Mouse (Mus musculus) heart, embryonic 13.5 days (tissue): ENCODE data around the gene Slc4a8. TPM values are rescaled to one million over a fixed set of nuclear protein-coding genes. Genes with fewer than 3 reads are reported as not detected.

ENCODE experiments used
- ATAC-seq: fragments of 200-750 bp; cut with Nextera tagmentation; 2 replicates; pipeline ENCODE4 v1.8.0; 2017; ENCODE audit warnings: moderate TSS enrichment; ENCODE audit not compliant: insufficient number of reproducible peaks, low FRiP score, low TSS enrichment; ENCODE audit errors: extremely low read depth
- H3K27ac ChIP-seq: fragments of 300-500 bp; sonication (generic); replicated peaks from 2 replicates; pipeline ENCODE4 v1.5.1; 2015; ENCODE audit warnings: moderate library complexity, mild to moderate bottlenecking, inconsistent platforms
- H3K27me3 ChIP-seq: fragments of 300-500 bp; sonication (generic); replicated peaks from 2 replicates; pipeline ENCODE4 v1.6.1; 2015; ENCODE audit warnings: mild to moderate bottlenecking, inconsistent platforms
- H3K36me3 ChIP-seq: fragments of 300-500 bp; sonication (generic); 2 replicates; pipeline ENCODE4 v1.6.1; 2015; ENCODE audit warnings: mild to moderate bottlenecking, inconsistent platforms
- H3K4me1 ChIP-seq: fragments of 300-500 bp; sonication (generic); 2 replicates; pipeline ENCODE4 v1.6.1; 2015; ENCODE audit warnings: inconsistent platforms
- H3K4me2 ChIP-seq: fragments of 300-500 bp; sonication (generic); 2 replicates; pipeline ENCODE4 v1.6.1; 2015; ENCODE audit warnings: inconsistent platforms, mild to moderate bottlenecking, moderate library complexity
- H3K4me3 ChIP-seq: fragments of 300-500 bp; sonication (generic); 2 replicates; pipeline ENCODE4 v1.5.1; 2015; ENCODE audit warnings: moderate library complexity, mild to moderate bottlenecking, inconsistent platforms
- H3K9ac ChIP-seq: fragments of 300-500 bp; sonication (generic); 2 replicates; pipeline ENCODE4 v1.6.1; 2015; ENCODE audit warnings: inconsistent platforms, mild to moderate bottlenecking, moderate library complexity
- H3K9me3 ChIP-seq: fragments of 300-500 bp; sonication (generic); 2 replicates; pipeline ENCODE4 v1.6.1; 2016; ENCODE audit warnings: inconsistent platforms
- WGBS: fragments of 180-500 bp; shearing (Covaris S2); methylation state at CpG from one replicate; pipeline ENCODE4 v1.1.7; 2015; ENCODE audit warnings: mixed read lengths; 5-methylcytosine and 5-hydroxymethylcytosine counted together
- polyA plus RNA-seq: library from polyadenylated mRNA; unstranded; fragments of >200 nt; fragmentation: Nextera tagmentation; extraction: Ambion mirVana; gene quantifications from 2 replicates; pipeline ENCODE4 v1.2.1, GENCODE M21; 2015

Gene Slc4a8
- polyA plus RNA-seq, 1 experiment from 2014 or later, result 1.1 TPM

- Histone ChIP-seq H3K27ac (no peak overlapping the region), H3K4me1 (peaks cover 12% of the 10 kb centered on the region), H3K27me3 (peaks cover 75% of the 10 kb centered on the region), H3K36me3 (no peaks in the 10 kb centered on the region), H3K9ac (no peak overlapping the region), H3K9me3 (no peaks in the 10 kb centered on the region), H3K4me3 (no peak overlapping the region), H3K4me2 (no peak overlapping the region)
- ATAC-seq, result no peak
- 74% methylated on average over 11 of the region's 11 CpGs for WGBS
These were observed 34.8 kb upstream of the Slc4a8 start for GRCm38 (mm10) chr15:100726721-100727120.

- H3K4me3 ChIP-seq, result no peak overlapping the region
- H3K36me3 ChIP-seq, result no peaks in the 10 kb centered on the region
- no peak overlapping the region for H3K9ac ChIP-seq
- no peak overlapping the region for H3K4me2 ChIP-seq
- H3K27me3 ChIP-seq, result peaks cover 75% of the 10 kb centered on the region
- ATAC-seq, result no peak
- no peak overlapping the region for H3K27ac ChIP-seq
- peaks cover 15% of the 10 kb centered on the region for H3K4me1 ChIP-seq
- WGBS, result 81% methylated on average over 11 of the region's 11 CpGs
- no peaks in the 10 kb centered on the region for H3K9me3 ChIP-seq
These were observed 33.7 kb upstream of the Slc4a8 start for GRCm38 (mm10) chr15:100727834-100728233.

- ATAC-seq, result no peak
- Histone ChIP-seq H3K4me1 (peaks cover 19% of the 10 kb centered on the region), H3K9ac (peak overlapping the region; percentile 50; the same call in 1 of the 2 replicates), H3K4me2 (peak overlapping the region; percentile 62), H3K36me3 (no peaks in the 10 kb centered on the region), H3K9me3 (no peaks in the 10 kb centered on the region), H3K4me3 (peak overlapping the region; percentile 39), H3K27ac (no peak overlapping the region), H3K27me3 (peaks cover 73% of the 10 kb centered on the region)
- 29% methylated on average over 9 of the region's 9 CpGs for WGBS
These were observed 33.0 kb upstream of the Slc4a8 start for GRCm38 (mm10) chr15:100728586-100728985.

GRCm38 (mm10) chr15:100729281-100729985, 32.1 kb upstream of the Slc4a8 start, which contains the start of gene Galnt6:
Galnt6 (minus strand) TSS chr15:100729376.
- H3K27ac ChIP-seq, result no peak within 1 kb of the TSS
- H3K27me3 ChIP-seq, result peaks cover 71% of the 10 kb centered on the region
- H3K9me3 ChIP-seq, result no peaks in the 10 kb centered on the region
- H3K36me3 ChIP-seq, result no peaks in the 10 kb centered on the region
- H3K4me2 ChIP-seq, result peak within 1 kb of the TSS; percentile 62
- H3K9ac ChIP-seq, result peak within 1 kb of the TSS; percentile 50
- peaks cover 19% of the 10 kb centered on the region for H3K4me1 ChIP-seq
- H3K4me3 ChIP-seq, result peak within 1 kb of the TSS; percentile 39
- ATAC-seq, result no peak
- WGBS, result 6% methylated on average over 57 of the region's 57 CpGs

GRCm38 (mm10) chr15:100731081-100731480, 30.5 kb upstream of the Slc4a8 start:
- WGBS, result 37% methylated on average over 9 of the region's 9 CpGs
- H3K4me1 ChIP-seq, result peaks cover 22% of the 10 kb centered on the region
- no peak overlapping the region for H3K9ac ChIP-seq
- H3K4me2 ChIP-seq, result no peak overlapping the region
- no peak overlapping the region for H3K4me3 ChIP-seq
- H3K9me3 ChIP-seq, result no peaks in the 10 kb centered on the region
- H3K27ac ChIP-seq, result no peak overlapping the region
- peaks cover 61% of the 10 kb centered on the region for H3K27me3 ChIP-seq
- no peak for ATAC-seq
- no peaks in the 10 kb centered on the region for H3K36me3 ChIP-seq

- peaks cover 46% of the 10 kb centered on the region for H3K27me3 ChIP-seq
- 22% methylated on average over 5 of the region's 5 CpGs for WGBS
- H3K4me1 ChIP-seq, result peaks cover 22% of the 10 kb centered on the region
- no peak for ATAC-seq
- H3K4me3 ChIP-seq, result no peak overlapping the region
- no peak overlapping the region for H3K4me2 ChIP-seq
- no peak overlapping the region for H3K27ac ChIP-seq
- 0 out of 2 replicates have a peak overlapping the region, but pooled peaks have one; percentile 33 for H3K9ac ChIP-seq
- no peaks in the 10 kb centered on the region for H3K36me3 ChIP-seq
- H3K9me3 ChIP-seq, result no peaks in the 10 kb centered on the region
These were observed 29.0 kb upstream of the Slc4a8 start for GRCm38 (mm10) chr15:100732580-100732979.

GRCm38 (mm10) chr15:100735095-100735952, 26.2 kb upstream of the Slc4a8 start:
- Histone ChIP-seq H3K27me3 (peaks cover 24% of the 10 kb centered on the region), H3K4me2 (no peak overlapping the region), H3K4me1 (peaks cover 9% of the 10 kb centered on the region), H3K9me3 (no peaks in the 10 kb centered on the region), H3K27ac (no peak overlapping the region), H3K9ac (no peak overlapping the region), H3K36me3 (no peaks in the 10 kb centered on the region), H3K4me3 (no peak overlapping the region)
- WGBS, result 77% methylated on average over 14 of the region's 15 CpGs
- no peak for ATAC-seq

GRCm38 (mm10) chr15:100735953-100736300, 25.6 kb upstream of the Slc4a8 start:
- Histone ChIP-seq H3K4me2 (no peak overlapping the region), H3K9ac (no peak overlapping the region), H3K9me3 (no peaks in the 10 kb centered on the region), H3K27me3 (peaks cover 23% of the 10 kb centered on the region), H3K27ac (no peak overlapping the region), H3K4me3 (no peak overlapping the region), H3K4me1 (peaks cover 9% of the 10 kb centered on the region), H3K36me3 (no peaks in the 10 kb centered on the region)
- 56% methylated on average over 9 of the region's 9 CpGs for WGBS
- ATAC-seq, result no peak

- ATAC-seq, result no peak
- Histone ChIP-seq H3K27me3 (peaks cover 10% of the 10 kb centered on the region; the same call in 1 of the 2 replicates), H3K9me3 (no peaks in the 10 kb centered on the region), H3K4me1 (peaks cover 8% of the 10 kb centered on the region), H3K4me3 (no peak overlapping the region), H3K36me3 (no peaks in the 10 kb centered on the region), H3K27ac (no peak overlapping the region), H3K9ac (no peak overlapping the region), H3K4me2 (no peak overlapping the region)
- 70% methylated on average over 3 of the region's 3 CpGs for WGBS
These were observed 23.9 kb upstream of the Slc4a8 start for GRCm38 (mm10) chr15:100737667-100738066.

- WGBS, result 60% methylated on average over 7 of the region's 7 CpGs
- Histone ChIP-seq H3K4me2 (no peak overlapping the region), H3K9ac (no peak overlapping the region), H3K27ac (no peak overlapping the region), H3K36me3 (no peaks in the 10 kb centered on the region), H3K9me3 (no peaks in the 10 kb centered on the region), H3K4me1 (0 out of 2 replicates have a peak, but pooled peaks cover 3% of the 10 kb centered on the region), H3K4me3 (no peak overlapping the region), H3K27me3 (peaks cover 10% of the 10 kb centered on the region; the same call in 1 of the 2 replicates)
- no peak for ATAC-seq
These were observed 23.2 kb upstream of the Slc4a8 start for GRCm38 (mm10) chr15:100738351-100738781.

- Histone ChIP-seq H3K36me3 (no peaks in the 10 kb centered on the region), H3K27me3 (peaks cover 10% of the 10 kb centered on the region; the same call in 1 of the 2 replicates), H3K4me2 (no peak overlapping the region), H3K9me3 (no peaks in the 10 kb centered on the region), H3K9ac (no peak overlapping the region), H3K27ac (no peak overlapping the region), H3K4me1 (0 out of 2 replicates have a peak, but pooled peaks cover 3% of the 10 kb centered on the region), H3K4me3 (no peak overlapping the region)
- 78% methylated on average over 6 of the region's 6 CpGs for WGBS
- no peak for ATAC-seq
These were observed 22.1 kb upstream of the Slc4a8 start for GRCm38 (mm10) chr15:100739442-100739841.
